Mouse (Mus musculus) liver, adult 2 months (tissue): ENCODE measurements around the gene P3h2.

ENCODE experiments used
- CTCF ChIP-seq: fragments of 200-500 bp; IDR thresholded peaks from 2 replicates; pipeline ENCODE4 v1.5.1; 2011; ENCODE audit warnings: low read depth, low read length, control low read depth
- POLR2A ChIP-seq: fragments of 200-500 bp; IDR thresholded peaks from 2 replicates; pipeline ENCODE4 v1.6.1; 2011; ENCODE audit warnings: low read length, control low read depth; ENCODE audit not compliant: insufficient read depth; ENCODE audit errors: extremely low read depth

DNA sequence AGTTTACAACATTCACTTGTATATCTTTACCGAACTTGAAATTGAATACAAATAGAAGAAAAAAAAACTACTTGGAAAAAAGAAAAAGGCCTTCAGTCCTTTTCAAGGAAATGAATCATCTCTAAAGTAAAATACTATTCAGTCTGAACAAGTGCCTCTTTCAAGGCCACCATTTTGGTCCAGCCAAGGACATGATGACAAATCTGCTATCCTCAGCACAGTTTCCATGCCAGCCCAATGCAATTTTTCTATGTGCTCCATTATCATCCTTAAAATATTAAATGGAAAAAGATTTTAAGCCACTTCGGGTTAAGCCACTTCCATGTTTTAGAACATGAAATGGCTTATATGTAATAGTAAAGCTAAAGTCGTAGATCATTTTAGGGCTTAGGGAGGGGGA lies 35.2 kb downstream of the P3h2 start:
- TF ChIP-seq POLR2A (no peak), CTCF (no peak)
